Mouse (Mus musculus) c-Kit-positive CD71-negative TER-119-negative erythroid progenitor cells, embryonic 14.5 days (primary cell): ENCODE results near the gene Nudt13.
A peak's percentile ranks its signal among the peaks of the same experiment; 100 is the strongest.
"Not testable (repeated sequence)": the region's sequence is repeated elsewhere in the genome, so short reads cannot be mapped to it uniquely, and the experiment has no call there.

Source experiments
- DNase-seq: peaks from one replicate; pipeline ENCODE4 v3.0.0-alpha.2; 2013; ENCODE audit warnings: low read depth

The Nudt13 gene

GRCm38 (mm10) chr14:20294117-20294892 lies at the start of gene Nudt13:
Gene Nudt13, plus strand, starts transcription at chr14:20294697.
- DNase-seq: peak; percentile 89

GRCm38 (mm10) chr14:20245318-20245717 lies 49.2 kb upstream of the Nudt13 start:
- DNase-seq: no peak

GRCm38 (mm10) chr14:20245861-20246260 lies 48.6 kb upstream of the Nudt13 start:
- no peak for DNase-seq

GRCm38 (mm10) chr14:20246811-20247266 lies 47.7 kb upstream of the Nudt13 start:
- no peak for DNase-seq

- DNase-seq: no peak
Observed at GRCm38 (mm10) chr14:20248001-20248400, 46.5 kb upstream of the Nudt13 start.

GRCm38 (mm10) chr14:20250237-20251171 lies 44.0 kb upstream of the Nudt13 start:
- no peak for DNase-seq

GRCm38 (mm10) chr14:20258185-20259113 lies 36.0 kb upstream of the Nudt13 start:
- peak; percentile 63 for DNase-seq

GRCm38 (mm10) chr14:20262346-20262745 lies 32.2 kb upstream of the Nudt13 start:
- DNase-seq: no peak

- DNase-seq: no peak
Observed at GRCm38 (mm10) chr14:20268421-20268820, 26.1 kb upstream of the Nudt13 start.

GRCm38 (mm10) chr14:20269082-20269809 lies 25.3 kb upstream of the Nudt13 start, which contains the start of gene Kcnk16:
Gene Kcnk16, minus strand, starts transcription at chr14:20269199.
- DNase-seq: no peak

GRCm38 (mm10) chr14:20291391-20291790 lies 3.1 kb upstream of the Nudt13 start:
- DNase-seq: no peak

- no peak for DNase-seq
Observed at GRCm38 (mm10) chr14:20294947-20295346, 450 bp downstream of the Nudt13 start.

GRCm38 (mm10) chr14:20297616-20298015 lies 3.1 kb downstream of the Nudt13 start:
- DNase-seq: no peak

- peak; percentile 23 for DNase-seq
Observed at GRCm38 (mm10) chr14:20298131-20298530, 3.6 kb downstream of the Nudt13 start.

- DNase-seq: not testable (repeated sequence)
Observed at GRCm38 (mm10) chr14:20305085-20305484, 10.6 kb downstream of the Nudt13 start.

GRCm38 (mm10) chr14:20315137-20315536 lies 20.6 kb downstream of the Nudt13 start:
- no peak for DNase-seq

- peak; percentile 25 for DNase-seq
Observed at GRCm38 (mm10) chr14:20319420-20319819, 24.9 kb downstream of the Nudt13 start.

GRCm38 (mm10) chr14:20324196-20324595 lies 29.7 kb downstream of the Nudt13 start:
- DNase-seq: no peak

- DNase-seq: no peak
Observed at GRCm38 (mm10) chr14:20328474-20328873, 34.0 kb downstream of the Nudt13 start.

- no peak for DNase-seq
Observed at GRCm38 (mm10) chr14:20331316-20331715, 36.8 kb downstream of the Nudt13 start.

- no peak for DNase-seq
Observed at GRCm38 (mm10) chr14:20339415-20339814, 44.9 kb downstream of the Nudt13 start.
